Mouse (Mus musculus) thymus, postnatal 10 days (tissue): ENCODE measurements around the gene Gm7298.
"Not testable (repeated sequence)": the region's sequence is repeated elsewhere in the genome, so short reads cannot be mapped to it uniquely, and the experiment has no call there.

Experiments used
- DNase-seq, 2 experiments: peaks; one replicate each; pipeline ENCODE4 v3.0.0; 2021; ENCODE audit warnings: low spot score in 2 of 2

Gene Gm7298

DNA sequence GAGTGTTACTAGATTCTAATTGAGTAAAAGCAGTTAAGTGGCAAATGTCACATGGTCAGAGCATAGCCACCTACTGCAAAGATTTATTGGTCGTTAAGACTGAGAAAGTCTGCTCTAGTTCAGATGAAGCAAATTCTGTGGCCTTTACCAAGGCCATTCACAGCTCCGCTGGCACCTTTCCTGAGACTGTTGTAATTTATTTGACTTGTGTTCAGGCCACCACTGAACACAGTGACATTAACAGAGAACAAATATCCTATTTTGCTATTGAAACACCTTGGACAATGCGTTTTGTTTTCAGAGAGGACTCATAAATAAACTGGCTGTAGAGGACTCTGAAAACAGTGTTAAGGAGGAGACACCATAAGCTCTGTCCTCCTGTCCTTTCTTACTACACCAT lies at the start of gene Gm7298:
Gene Gm7298, plus strand, starts transcription at position 301 of the 400 bp plus-strand sequence.
- DNase-seq = no peak

DNA sequence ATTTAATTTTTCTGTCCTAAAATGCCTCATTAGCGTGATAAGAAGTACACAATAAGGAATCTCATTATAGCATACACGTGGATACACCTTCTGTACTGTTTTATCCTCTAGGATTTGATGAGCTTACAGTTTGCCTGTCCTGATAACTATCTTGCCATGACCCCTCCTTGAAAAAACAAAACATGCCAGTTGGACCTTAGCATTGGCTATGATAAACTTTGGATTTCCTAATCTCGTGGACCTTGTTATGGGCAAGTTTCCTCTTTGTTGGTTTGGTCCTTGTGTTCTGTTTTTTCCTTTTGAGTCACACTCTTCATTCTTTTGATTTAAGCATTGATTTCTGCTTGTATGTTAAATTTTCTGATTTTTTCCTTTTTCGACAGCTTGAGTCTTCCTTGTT lies 95.3 kb downstream of the Gm7298 start:
- DNase-seq = no peak

- DNase-seq = no peak
Observed at GRCm38 (mm10) chr6:121836361-121836760, 103.6 kb downstream of the Gm7298 start.

- not testable (repeated sequence) for DNase-seq
Observed at GRCm38 (mm10) chr6:121838271-121838670, 105.5 kb downstream of the Gm7298 start, which contains the start of gene Mug1. Gene Mug1, plus strand, starts transcription at chr6:121838541.
